Mouse (Mus musculus) forebrain, embryonic 12.5 days (tissue): ENCODE measurements at regions not wholly inside any gene's neighbourhood (a gene's known extent, or its start where the extent isn't known, plus 50 kb on each side); places are given as distances from the start of the nearest gene placed in this dataset.

Source experiments
- ATAC-seq: fragments of 200-750 bp; cut with Nextera tagmentation; 2 replicates; pipeline ENCODE4 v1.8.0; 2017; ENCODE audit warnings: moderate TSS enrichment; ENCODE audit not compliant: low FRiP score
- H3K27ac ChIP-seq: fragments of 300-500 bp; sonication (generic); 2 replicates; pipeline ENCODE4 v1.5.1; 2016; ENCODE audit warnings: mild to moderate bottlenecking
- H3K27me3 ChIP-seq: fragments of 300-500 bp; sonication (generic); 2 replicates; pipeline ENCODE4 v1.6.1; 2016; ENCODE audit warnings: mild to moderate bottlenecking
- H3K36me3 ChIP-seq: fragments of 300-500 bp; sonication (generic); replicated peaks from 2 replicates; pipeline ENCODE4 v1.6.1; 2016; ENCODE audit warnings: mild to moderate bottlenecking
- H3K4me1 ChIP-seq: fragments of 300-500 bp; sonication (generic); 2 replicates; pipeline ENCODE4 v1.6.1; 2016
- H3K4me2 ChIP-seq: fragments of 300-500 bp; sonication (generic); 2 replicates; pipeline ENCODE4 v1.6.1; 2016; ENCODE audit warnings: mild to moderate bottlenecking, moderate library complexity
- H3K4me3 ChIP-seq: fragments of 300-500 bp; sonication (generic); replicated peaks from 2 replicates; pipeline ENCODE4 v1.5.1; 2016; ENCODE audit warnings: mild to moderate bottlenecking
- H3K9ac ChIP-seq: fragments of 300-500 bp; sonication (generic); 2 replicates; pipeline ENCODE4 v1.6.1; 2016; ENCODE audit warnings: mild to moderate bottlenecking
- H3K9me3 ChIP-seq: fragments of 300-500 bp; sonication (generic); 2 replicates; pipeline ENCODE4 v1.6.1; 2016
- WGBS: fragments of 180-500 bp; shearing (Covaris S2); methylation state at CpG from one replicate; pipeline ENCODE4 v1.1.7; 2016; 5-methylcytosine and 5-hydroxymethylcytosine counted together

- ATAC-seq, result no peak
- Histone ChIP-seq H3K27ac (no peak overlapping the region), H3K4me2 (no peak overlapping the region), H3K9ac (no peak overlapping the region), H3K9me3 (no peaks in the 10 kb centered on the region), H3K27me3 (no peaks in the 10 kb centered on the region), H3K4me1 (no peaks in the 10 kb centered on the region), H3K4me3 (no peak overlapping the region), H3K36me3 (no peaks in the 10 kb centered on the region)
- 86% methylated on average over 3 of the region's 3 CpGs for WGBS
Observed at GRCm38 (mm10) chr13:30055141-30055645, 69.3 kb upstream of the E2f3 start.

- ATAC-seq, result no peak
- Histone ChIP-seq H3K36me3 (no peaks in the 10 kb centered on the region), H3K4me1 (no peaks in the 10 kb centered on the region), H3K27me3 (no peaks in the 10 kb centered on the region), H3K4me3 (no peak overlapping the region), H3K9ac (no peak overlapping the region), H3K27ac (no peak overlapping the region), H3K9me3 (no peaks in the 10 kb centered on the region), H3K4me2 (no peak overlapping the region)
- 72% methylated on average over 16 of the region's 16 CpGs for WGBS
Observed at GRCm38 (mm10) chr13:30051891-30052550, 66.2 kb upstream of the E2f3 start.

GRCm38 (mm10) chr13:30050745-30051508, 65.1 kb upstream of the E2f3 start:
- Histone ChIP-seq H3K27ac (no peak overlapping the region), H3K4me1 (no peaks in the 10 kb centered on the region), H3K9me3 (no peaks in the 10 kb centered on the region), H3K9ac (no peak overlapping the region), H3K36me3 (no peaks in the 10 kb centered on the region), H3K4me3 (no peak overlapping the region), H3K4me2 (no peak overlapping the region), H3K27me3 (no peaks in the 10 kb centered on the region)
- ATAC-seq, result no peak
- 88% methylated on average over 9 of the region's 9 CpGs for WGBS

GRCm38 (mm10) chr13:30048260-30048859, 62.5 kb upstream of the E2f3 start:
- Histone ChIP-seq H3K27ac (no peak overlapping the region), H3K9me3 (no peaks in the 10 kb centered on the region), H3K36me3 (no peaks in the 10 kb centered on the region), H3K4me2 (no peak overlapping the region), H3K9ac (no peak overlapping the region), H3K4me1 (no peaks in the 10 kb centered on the region), H3K27me3 (no peaks in the 10 kb centered on the region), H3K4me3 (no peak overlapping the region)
- ATAC-seq, result no peak
- WGBS, result 85% methylated on average over 11 of the region's 11 CpGs

GRCm38 (mm10) chr13:30046504-30047169, 60.8 kb upstream of the E2f3 start:
- Histone ChIP-seq H3K27me3 (no peaks in the 10 kb centered on the region), H3K9ac (no peak overlapping the region), H3K4me3 (no peak overlapping the region), H3K27ac (no peak overlapping the region), H3K36me3 (no peaks in the 10 kb centered on the region), H3K4me1 (no peaks in the 10 kb centered on the region), H3K4me2 (no peak overlapping the region), H3K9me3 (no peaks in the 10 kb centered on the region)
- 88% methylated on average over 5 of the region's 5 CpGs for WGBS
- no peak for ATAC-seq

- WGBS, result 63% methylated on average over 15 of the region's 15 CpGs
- H3K36me3 ChIP-seq, result no peaks in the 10 kb centered on the region
- no peak for ATAC-seq
- no peak overlapping the region for H3K9ac ChIP-seq
- no peak overlapping the region for H3K4me2 ChIP-seq
- H3K4me1 ChIP-seq, result no peaks in the 10 kb centered on the region
- H3K9me3 ChIP-seq, result no peaks in the 10 kb centered on the region
- H3K4me3 ChIP-seq, result no peak overlapping the region
- H3K27ac ChIP-seq, result no peak overlapping the region
- H3K27me3 ChIP-seq, result no peaks in the 10 kb centered on the region
Observed at GRCm38 (mm10) chr13:30046061-30046460, 60.2 kb upstream of the E2f3 start.

- Histone ChIP-seq H3K4me1 (no peaks in the 10 kb centered on the region), H3K36me3 (no peaks in the 10 kb centered on the region), H3K9ac (no peak overlapping the region), H3K27me3 (no peaks in the 10 kb centered on the region), H3K27ac (no peak overlapping the region), H3K9me3 (no peaks in the 10 kb centered on the region), H3K4me2 (no peak overlapping the region), H3K4me3 (no peak overlapping the region)
- ATAC-seq, result no peak
- 79% methylated on average over 6 of the region's 6 CpGs for WGBS
Observed at GRCm38 (mm10) chr13:30045225-30045624, 59.4 kb upstream of the E2f3 start.

GRCm38 (mm10) chr13:30044790-30045189, 58.9 kb upstream of the E2f3 start:
- Histone ChIP-seq H3K27me3 (no peaks in the 10 kb centered on the region), H3K9me3 (no peaks in the 10 kb centered on the region), H3K9ac (no peak overlapping the region), H3K4me2 (no peak overlapping the region), H3K4me3 (no peak overlapping the region), H3K27ac (no peak overlapping the region), H3K36me3 (no peaks in the 10 kb centered on the region), H3K4me1 (no peaks in the 10 kb centered on the region)
- ATAC-seq, result no peak
- WGBS, result 85% methylated on average over 2 of the region's 2 CpGs

- H3K4me1 ChIP-seq, result no peaks in the 10 kb centered on the region
- no peaks in the 10 kb centered on the region for H3K9me3 ChIP-seq
- no peak overlapping the region for H3K9ac ChIP-seq
- H3K27ac ChIP-seq, result no peak overlapping the region
- no peak for ATAC-seq
- H3K4me2 ChIP-seq, result no peak overlapping the region
- no peak overlapping the region for H3K4me3 ChIP-seq
- WGBS, result 66% methylated on average over 15 of the region's 15 CpGs
- H3K27me3 ChIP-seq, result no peaks in the 10 kb centered on the region
- no peaks in the 10 kb centered on the region for H3K36me3 ChIP-seq
Observed at GRCm38 (mm10) chr13:30042689-30043320, 56.9 kb upstream of the E2f3 start.

- no peaks in the 10 kb centered on the region for H3K27me3 ChIP-seq
- H3K27ac ChIP-seq, result no peak overlapping the region
- no peaks in the 10 kb centered on the region for H3K36me3 ChIP-seq
- H3K4me3 ChIP-seq, result no peak overlapping the region
- WGBS, result 87% methylated on average over 3 of the region's 3 CpGs
- no peaks in the 10 kb centered on the region for H3K4me1 ChIP-seq
- no peak for ATAC-seq
- H3K4me2 ChIP-seq, result no peak overlapping the region
- no peaks in the 10 kb centered on the region for H3K9me3 ChIP-seq
- no peak overlapping the region for H3K9ac ChIP-seq
Observed at GRCm38 (mm10) chr13:30041501-30042295, 55.8 kb upstream of the E2f3 start.

GRCm38 (mm10) chr13:30040288-30040687, 54.4 kb upstream of the E2f3 start:
- no peak for ATAC-seq
- Histone ChIP-seq H3K27me3 (no peaks in the 10 kb centered on the region), H3K4me2 (no peak overlapping the region), H3K4me3 (no peak overlapping the region), H3K9ac (no peak overlapping the region), H3K9me3 (no peaks in the 10 kb centered on the region), H3K27ac (no peak overlapping the region), H3K4me1 (no peaks in the 10 kb centered on the region), H3K36me3 (no peaks in the 10 kb centered on the region)
- WGBS, result 86% methylated on average over 4 of the region's 4 CpGs
